Mouse (Mus musculus) MEL (cell line): ENCODE measurements around the gene 1810013L24Rik. TPM values are rescaled to one million over a fixed set of nuclear protein-coding genes. Genes with fewer than 3 reads are reported as not detected.

ENCODE experiments used
- DNase-seq: peaks from one replicate; pipeline ENCODE4 v3.0.0; 2011; ENCODE audit warnings: low read depth, low spot score
- H3K27ac ChIP-seq: 2 replicates; pipeline ENCODE4 v1.5.1; 2012; ENCODE audit warnings: low read depth, mild to moderate bottlenecking, control low read depth, low read length, moderate library complexity; ENCODE audit not compliant: control insufficient read depth
- H3K27me3 ChIP-seq, 2 experiments: fragments of 150-350 bp in 1 of 2; sonication (generic) in 1 of 2; 2 replicates each; pipeline ENCODE4 v1.6.1; 2012; ENCODE audit warnings: low read length in 2 of 2, mild to moderate bottlenecking in 2 of 2, improper control_type of control experiment in 1 of 2, moderate library complexity in 1 of 2; ENCODE audit not compliant: insufficient read depth in 2 of 2, control insufficient read depth in 1 of 2
- H3K36me3 ChIP-seq, 2 experiments: 2 replicates each; pipeline ENCODE4 v1.6.1; 2012 to 2014; ENCODE audit warnings: low read length in 2 of 2, improper control_type of control experiment in 1 of 2, inconsistent platforms in 1 of 2, mild to moderate bottlenecking in 1 of 2; ENCODE audit not compliant: insufficient read depth in 2 of 2, control insufficient read depth in 1 of 2
- H3K4me1 ChIP-seq, 2 experiments: fragments of 150-350 bp in 1 of 2; sonication (generic) in 1 of 2; 2 replicates each; pipeline ENCODE4 v1.6.1; 2012; ENCODE audit warnings: low read length in 2 of 2, improper control_type of control experiment in 1 of 2, mild to moderate bottlenecking in 1 of 2; ENCODE audit not compliant: insufficient read depth in 2 of 2, control insufficient read depth in 1 of 2
- H3K4me3 ChIP-seq, 2 experiments: fragments of 150-350 bp in 1 of 2; sonication (generic) in 1 of 2; 2 replicates each; pipeline ENCODE4 v1.5.1; 2012; ENCODE audit warnings: low read depth in 2 of 2, low read length in 2 of 2, mild to moderate bottlenecking in 2 of 2, moderate library complexity in 2 of 2, control low read depth in 1 of 2, improper control_type of control experiment in 1 of 2; ENCODE audit not compliant: control insufficient read depth in 1 of 2, insufficient read depth in 1 of 2
- H3K79me2 ChIP-seq: 2 replicates; pipeline ENCODE4 v1.6.1; 2012; ENCODE audit warnings: mild to moderate bottlenecking, low read length, moderate library complexity; ENCODE audit not compliant: control insufficient read depth, poor library complexity, insufficient read depth
- H3K9ac ChIP-seq: 2 replicates; pipeline ENCODE4 v1.6.1; 2012; ENCODE audit warnings: low read depth, mild to moderate bottlenecking, control low read depth, low read length, moderate library complexity; ENCODE audit not compliant: control insufficient read depth, poor library complexity, severe bottlenecking
- H3K9me3 ChIP-seq: fragments of 150-350 bp; sonication (generic); replicated peaks from 2 replicates; pipeline ENCODE4 v1.6.1; 2012; ENCODE audit warnings: mild to moderate bottlenecking, low read length, improper control_type of control experiment, moderate library complexity; ENCODE audit not compliant: insufficient read depth
- CHD2 ChIP-seq: IDR thresholded peaks from 2 replicates; pipeline ENCODE4 v1.6.1; 2011; ENCODE audit warnings: low read length, improper control_type of control experiment
- E2F4 ChIP-seq: IDR thresholded peaks from 2 replicates; pipeline ENCODE4 v1.6.1; 2011; ENCODE audit warnings: low read depth, low read length, improper control_type of control experiment, borderline replicate concordance
- EP300 ChIP-seq, 2 experiments: IDR thresholded peaks; 2 replicates each; pipeline ENCODE4 v1.6.1; 2011; ENCODE audit warnings: improper control_type of control experiment in 2 of 2, low read length in 2 of 2, low read depth in 1 of 2, mild to moderate bottlenecking in 1 of 2
- GABPA ChIP-seq: IDR thresholded peaks from 2 replicates; pipeline ENCODE4 v1.6.1; 2012; ENCODE audit warnings: low read depth, mild to moderate bottlenecking, inconsistent platforms, low read length, improper control_type of control experiment, moderate library complexity
- NRF1 ChIP-seq: IDR thresholded peaks from 2 replicates; pipeline ENCODE4 v1.6.1; 2014; ENCODE audit warnings: low read depth, mild to moderate bottlenecking, inconsistent platforms, low read length, improper control_type of control experiment, moderate library complexity; ENCODE audit not compliant: poor library complexity, insufficient read depth, severe bottlenecking
- POLR2AphosphoS2 ChIP-seq: IDR thresholded peaks from 2 replicates; pipeline ENCODE4 v1.6.1; 2011; ENCODE audit warnings: low read length, improper control_type of control experiment
- RCOR1 ChIP-seq: IDR thresholded peaks from 2 replicates; pipeline ENCODE4 v1.6.1; 2012; ENCODE audit warnings: low read depth, mild to moderate bottlenecking, inconsistent platforms, low read length, improper control_type of control experiment
- USF1 ChIP-seq: IDR thresholded peaks from 2 replicates; pipeline ENCODE4 v1.6.1; 2014; ENCODE audit warnings: low read depth, mild to moderate bottlenecking, inconsistent platforms, low read length, improper control_type of control experiment, moderate library complexity
- ZKSCAN1 ChIP-seq: IDR thresholded peaks from 2 replicates; pipeline ENCODE4 v1.6.1; 2012; ENCODE audit warnings: low read depth, mild to moderate bottlenecking, inconsistent platforms, low read length, improper control_type of control experiment, moderate library complexity
- polyA plus RNA-seq, 2 experiments: library from polyadenylated mRNA; stranded (reverse) in 1 of 2; unstranded in 1 of 2; fragments of >175 nt in 1 of 2; fragments of >200 nt in 1 of 2; gene quantifications; 2 replicates each; pipeline versions ENCODE4 v1.2.1 to v1.2.4; 2012; ENCODE audit warnings: low replicate concordance in 2 of 2, low read depth in 1 of 2; ENCODE audit not compliant: insufficient read length in 2 of 2, insufficient read depth in 1 of 2, missing spikeins in 1 of 2
- total RNA-seq: library from RNA; depleted of rRNA; stranded (reverse); fragments of 300-350 nt; gene quantifications from 2 replicates; pipeline ENCODE4 v1.2.3, GENCODE M21; 2012

1810013L24Rik gene
- total and polyA plus RNA-seq, 3 experiments: 27.6 to 154 (median 29.9) TPM

- H3K9ac ChIP-seq: no peak overlapping the region
- peaks cover 55 to 67% of the 10 kb centered on the region in 2 experiments for H3K36me3 ChIP-seq
- peaks cover under 1 to 10% of the 10 kb centered on the region in 2 experiments; a peak in 2 of 4 replicates for H3K4me1 ChIP-seq
Observed at GRCm38 (mm10) chr16:8849929-8850328, 20.0 kb downstream of the 1810013L24Rik start.

GRCm38 (mm10) chr16:8855143-8855542 lies 25.2 kb downstream of the 1810013L24Rik start:
- TF ChIP-seq GABPA (no peak), EP300 (IDR thresholded peaks at IDR 0.05; ENCODE audit: low read depth in 1 of 2, low read length in 2 of 2) (0 out of 4 replicates have a peak, but pooled peaks of 1 of the 2 experiments have one; percentile 39)
- H3K4me3 ChIP-seq: no peak overlapping the region
- H3K27me3 ChIP-seq: no peaks in the 10 kb centered on the region
- H3K4me1 ChIP-seq: peaks cover 0 to 7% of the 10 kb centered on the region in 2 experiments; a peak in 2 of 4 replicates
- H3K27ac ChIP-seq: no peak overlapping the region
- DNase-seq: no peak
- no peak overlapping the region for H3K9ac ChIP-seq
- no peaks in the 10 kb centered on the region for H3K9me3 ChIP-seq
- peaks cover 8% of the 10 kb centered on the region for H3K79me2 ChIP-seq
- H3K36me3 ChIP-seq: peaks cover 29 to 48% of the 10 kb centered on the region in 2 experiments

More at GRCm38 (mm10) chr16:8849929-8850328, 20.0 kb downstream of the 1810013L24Rik start:
- no peaks in the 10 kb centered on the region for H3K27me3 ChIP-seq
- TF ChIP-seq E2F4 (no peak), USF1 (peak; percentile 56; the same call in 1 of the 2 replicates)
- H3K9me3 ChIP-seq: no peaks in the 10 kb centered on the region
- no peak overlapping the region for H3K27ac ChIP-seq
- peaks cover 36% of the 10 kb centered on the region for H3K79me2 ChIP-seq
- H3K4me3 ChIP-seq: no peak overlapping the region
- no peak for DNase-seq

- TF ChIP-seq CHD2: no peak
- TF ChIP-seq ZKSCAN1: peak; percentile 91
Observed at GRCm38 (mm10) chr16:8856820-8857219, 26.9 kb downstream of the 1810013L24Rik start.

GRCm38 (mm10) chr16:8862336-8862987 lies 32.6 kb downstream of the 1810013L24Rik start:
- Histone ChIP-seq H3K9me3 (no peaks in the 10 kb centered on the region), H3K4me1 (peaks cover 0 to 4% of the 10 kb centered on the region in 2 experiments; a peak in 1 of 4 replicates), H3K79me2 (no peaks in the 10 kb centered on the region), H3K9ac (no peak overlapping the region), H3K36me3 (peaks cover 0 to 8% of the 10 kb centered on the region in 2 experiments; a peak in 2 of 4 replicates), H3K27ac (no peak overlapping the region), H3K4me3 (no peak overlapping the region), H3K27me3 (no peaks in the 10 kb centered on the region)
- peak; percentile 31 for DNase-seq
- TF ChIP-seq RCOR1: peak; percentile 44; the same call in 1 of the 2 replicates
- no peak for TF ChIP-seq NRF1
- TF ChIP-seq POLR2AphosphoS2: 0 out of 2 replicates have a peak, but pooled peaks have one; percentile 40

More at GRCm38 (mm10) chr16:8856820-8857219, 26.9 kb downstream of the 1810013L24Rik start:
- H3K27me3 ChIP-seq: no peaks in the 10 kb centered on the region
- H3K79me2 ChIP-seq: peaks cover 5% of the 10 kb centered on the region
- peaks cover 28 to 33% of the 10 kb centered on the region in 2 experiments for H3K36me3 ChIP-seq
- no peak overlapping the region for H3K9ac ChIP-seq
- no peaks in the 10 kb centered on the region for H3K9me3 ChIP-seq
- H3K4me1 ChIP-seq: peaks cover 0 to 7% of the 10 kb centered on the region in 2 experiments; a peak in 1 of 4 replicates
- no peak overlapping the region for H3K4me3 ChIP-seq
- H3K27ac ChIP-seq: no peak overlapping the region
- no peak for DNase-seq
